Mouse (Mus musculus) T-helper 1 cell (primary cell): ENCODE data around the gene 1700125H20Rik.
"Not testable (repeated sequence)": the region's sequence is repeated elsewhere in the genome, so short reads cannot be mapped to it uniquely, and the experiment has no call there.

Experiments
- in situ Hi-C: fragments of 300-600 bp; cut with MboI, MseI; formaldehyde crosslinking; loops from one replicate; pipeline ENCODE4 v1.15.1; 2025; ENCODE audit warnings: high pct_unique_total_duplicates

1700125H20Rik gene

DNA sequence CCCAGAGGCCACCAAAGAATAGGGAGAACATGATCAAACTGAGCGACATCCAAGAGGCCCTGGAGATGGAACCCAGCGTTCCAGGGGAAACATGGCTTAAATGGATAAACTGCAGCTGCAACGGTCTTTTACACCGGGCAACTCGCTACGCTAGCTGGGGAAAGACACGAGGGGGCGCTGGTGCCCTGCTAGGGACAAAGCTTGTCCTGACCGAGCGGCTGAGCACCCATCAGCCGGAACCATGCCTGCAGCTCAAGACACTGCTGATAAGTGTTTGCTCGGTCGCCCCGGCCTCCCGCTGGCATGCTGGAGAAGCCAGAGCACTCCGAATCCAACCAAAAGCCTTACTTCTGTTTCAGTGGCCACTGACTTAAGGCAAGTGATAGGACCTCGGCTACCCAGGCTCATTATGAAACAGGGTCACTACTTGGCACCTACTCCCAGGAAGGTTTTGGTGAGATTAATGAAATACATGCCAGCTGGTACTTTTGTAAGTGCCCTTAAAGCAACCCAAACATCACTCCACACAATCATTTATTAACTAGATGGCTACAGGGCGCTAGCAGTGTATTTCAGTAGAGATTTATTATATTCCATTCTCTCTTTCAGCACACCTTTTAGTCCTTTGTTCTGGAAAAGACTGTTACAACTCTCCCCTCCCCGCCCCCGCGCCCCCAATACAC lies at the start of gene 1700125H20Rik:
TSS of gene 1700125H20Rik (plus strand) at position 347 of the 683 bp plus-strand sequence.
- in situ Hi-C loops: loop anchor here (10.0 kb wide), 1 partner anchor 845 kb away; no protein-coding TSS in a partner anchor

DNA sequence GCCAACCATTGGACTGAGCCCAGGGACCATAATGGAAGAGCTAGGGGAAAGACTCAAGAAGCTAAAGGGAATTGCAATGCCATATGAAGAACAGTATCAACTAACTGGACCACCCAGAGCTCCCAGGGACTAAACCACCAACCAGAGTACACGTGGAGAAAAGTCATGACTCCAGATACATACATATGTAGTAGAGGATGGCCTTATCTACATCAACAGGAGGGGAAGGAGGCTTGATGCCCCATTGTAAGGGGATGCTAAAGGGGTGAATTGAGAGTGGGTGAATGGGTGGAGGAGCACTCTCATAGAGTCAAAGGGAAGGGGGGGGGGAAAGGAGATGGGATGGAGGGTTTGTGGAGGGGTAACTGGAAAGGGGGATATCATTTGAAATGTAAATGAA lies 48.1 kb upstream of the 1700125H20Rik start:
- in situ Hi-C loops: no loop called here

DNA sequence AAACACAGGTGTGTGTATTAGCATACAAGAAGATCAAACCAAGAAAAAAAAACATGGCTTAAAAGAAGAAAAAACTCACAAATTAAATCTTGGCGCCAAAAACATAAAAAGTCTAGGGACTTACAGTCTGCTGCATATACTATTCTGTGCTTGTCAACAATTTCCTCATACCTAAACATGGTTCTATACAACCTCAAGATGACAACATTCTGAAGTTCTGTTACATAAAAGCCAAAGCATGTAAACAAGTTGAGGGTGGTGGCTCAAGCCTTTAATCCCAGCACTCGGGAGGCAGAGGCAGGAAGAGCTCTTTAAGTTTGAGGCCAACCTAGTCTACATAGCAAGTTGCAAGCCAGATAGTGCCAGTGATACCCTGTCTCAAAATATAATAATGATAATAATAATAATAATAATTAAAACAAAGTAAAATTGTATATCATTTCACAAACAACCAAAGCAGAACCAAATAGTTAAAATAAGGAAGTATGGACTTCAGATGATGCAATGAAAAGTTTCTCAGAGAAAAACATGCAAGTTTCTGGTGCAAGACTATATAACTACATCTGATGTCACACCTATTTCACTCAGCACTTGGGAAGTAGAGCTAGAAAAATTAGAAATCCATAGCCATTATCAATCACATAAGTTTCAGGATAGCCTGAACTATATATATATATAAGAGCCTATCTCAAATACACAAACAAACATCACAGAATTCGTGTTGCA lies 46.8 kb upstream of the 1700125H20Rik start:
- in situ Hi-C loops: no loop called here

DNA sequence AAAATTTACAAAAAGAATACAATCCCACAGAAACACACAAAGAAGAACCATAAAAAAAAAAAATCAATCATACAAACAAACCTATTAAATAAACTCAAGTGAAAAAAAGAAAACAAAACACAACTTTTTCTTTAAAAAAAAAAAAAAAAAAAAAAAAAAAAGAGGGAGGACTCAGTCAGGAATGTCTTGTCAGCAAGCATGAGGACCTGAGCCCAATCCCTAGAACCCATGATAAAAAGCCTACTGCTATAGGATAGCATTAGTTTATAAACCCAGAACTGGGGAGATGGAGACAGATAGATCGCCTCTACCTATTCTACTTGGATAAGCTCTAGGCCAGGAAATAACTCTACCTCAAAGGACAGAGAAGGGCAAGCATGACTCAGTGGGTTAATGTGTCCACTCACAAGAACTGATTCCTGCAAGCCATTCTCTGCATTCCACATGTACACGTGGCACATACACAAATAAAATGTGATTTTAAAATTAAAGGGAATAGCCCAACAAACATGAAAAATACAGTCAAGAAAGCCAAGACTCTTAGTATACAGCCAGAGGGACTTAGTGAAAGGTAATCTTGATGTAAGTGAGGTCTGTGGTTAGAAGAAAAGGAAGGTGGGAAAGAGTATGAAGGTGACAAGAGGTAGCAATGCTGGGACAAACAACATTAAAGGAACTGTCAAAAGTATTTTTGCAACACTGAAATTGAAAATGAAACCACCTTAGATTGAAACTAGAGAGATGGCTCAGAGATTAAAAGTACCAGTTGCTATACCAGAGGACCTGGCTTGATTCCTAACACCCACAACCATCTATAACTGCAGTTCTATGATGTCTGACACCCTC lies 43.7 kb upstream of the 1700125H20Rik start:
- in situ Hi-C loops: no loop called here

DNA sequence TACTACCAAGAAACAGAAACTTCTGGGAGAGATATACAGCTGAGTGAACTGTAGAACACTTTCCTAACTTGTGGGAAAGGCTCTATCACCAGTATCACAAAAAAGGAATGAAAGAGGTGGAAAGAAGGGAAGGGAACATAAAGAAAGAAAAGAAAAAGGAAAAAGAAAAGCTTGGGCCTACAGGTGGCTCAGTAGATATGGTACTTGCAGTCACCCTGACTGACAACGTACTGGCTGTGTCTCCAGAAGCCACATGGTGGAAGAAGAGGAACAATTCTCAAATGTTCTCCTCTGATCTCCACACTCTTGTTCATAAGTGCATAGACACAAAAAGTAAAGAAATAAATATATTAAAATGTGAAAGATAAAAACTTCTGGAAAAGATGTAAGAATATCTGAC lies 41.3 kb upstream of the 1700125H20Rik start:
- in situ Hi-C loops: no loop called here

DNA sequence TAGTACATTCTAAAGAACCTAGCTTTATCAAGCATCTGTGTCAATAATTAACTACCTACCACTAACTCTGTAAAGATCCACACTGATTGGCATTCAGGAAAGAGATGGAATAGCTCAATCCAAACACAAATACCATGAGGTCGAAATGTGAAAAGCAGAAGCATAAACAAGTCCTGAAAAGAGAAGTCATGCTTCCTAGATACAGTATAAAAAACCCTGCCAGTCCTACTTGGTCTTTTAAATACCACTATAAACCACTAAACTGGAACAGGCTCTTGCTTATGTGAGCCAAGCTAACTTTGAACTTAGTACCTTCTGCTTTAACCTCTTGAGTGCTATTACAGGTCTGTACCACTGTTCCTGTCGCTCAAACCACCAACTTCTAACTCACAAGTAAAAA lies 38.7 kb upstream of the 1700125H20Rik start:
- in situ Hi-C loops: no loop called here

DNA sequence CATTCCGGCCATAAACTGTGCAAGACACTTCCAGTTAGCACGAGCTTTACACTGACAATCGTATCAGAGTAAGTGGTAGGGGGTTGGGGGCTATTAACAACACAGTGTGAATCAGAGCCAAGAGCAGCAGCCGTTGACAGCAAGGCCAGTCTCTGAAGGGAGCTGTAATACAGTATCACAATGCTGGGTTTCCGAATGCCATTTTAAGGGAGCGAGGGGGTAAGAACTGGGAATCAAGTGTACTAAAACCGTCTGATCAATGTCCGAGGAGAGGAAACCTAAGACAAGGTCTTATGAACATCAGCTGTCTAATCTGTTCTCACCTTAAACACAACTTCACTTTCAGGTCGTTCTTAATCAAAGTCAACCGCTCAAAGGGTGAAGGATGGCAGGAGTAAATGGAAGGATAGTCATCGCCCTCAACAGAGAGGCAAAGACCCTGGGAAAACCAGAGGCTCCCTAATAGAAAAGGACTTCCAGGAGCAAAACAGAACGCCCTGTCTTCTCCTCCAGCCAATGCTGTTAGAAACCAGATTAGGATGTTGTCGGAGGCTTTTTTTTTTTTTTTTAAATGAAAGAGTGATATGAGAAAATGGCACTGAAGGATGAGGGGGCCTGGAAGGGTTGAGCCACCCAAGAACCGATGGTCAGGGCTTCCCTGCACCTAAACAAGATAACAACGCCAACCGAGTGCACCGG lies 31.3 kb upstream of the 1700125H20Rik start:
- in situ Hi-C loops: no loop called here

DNA sequence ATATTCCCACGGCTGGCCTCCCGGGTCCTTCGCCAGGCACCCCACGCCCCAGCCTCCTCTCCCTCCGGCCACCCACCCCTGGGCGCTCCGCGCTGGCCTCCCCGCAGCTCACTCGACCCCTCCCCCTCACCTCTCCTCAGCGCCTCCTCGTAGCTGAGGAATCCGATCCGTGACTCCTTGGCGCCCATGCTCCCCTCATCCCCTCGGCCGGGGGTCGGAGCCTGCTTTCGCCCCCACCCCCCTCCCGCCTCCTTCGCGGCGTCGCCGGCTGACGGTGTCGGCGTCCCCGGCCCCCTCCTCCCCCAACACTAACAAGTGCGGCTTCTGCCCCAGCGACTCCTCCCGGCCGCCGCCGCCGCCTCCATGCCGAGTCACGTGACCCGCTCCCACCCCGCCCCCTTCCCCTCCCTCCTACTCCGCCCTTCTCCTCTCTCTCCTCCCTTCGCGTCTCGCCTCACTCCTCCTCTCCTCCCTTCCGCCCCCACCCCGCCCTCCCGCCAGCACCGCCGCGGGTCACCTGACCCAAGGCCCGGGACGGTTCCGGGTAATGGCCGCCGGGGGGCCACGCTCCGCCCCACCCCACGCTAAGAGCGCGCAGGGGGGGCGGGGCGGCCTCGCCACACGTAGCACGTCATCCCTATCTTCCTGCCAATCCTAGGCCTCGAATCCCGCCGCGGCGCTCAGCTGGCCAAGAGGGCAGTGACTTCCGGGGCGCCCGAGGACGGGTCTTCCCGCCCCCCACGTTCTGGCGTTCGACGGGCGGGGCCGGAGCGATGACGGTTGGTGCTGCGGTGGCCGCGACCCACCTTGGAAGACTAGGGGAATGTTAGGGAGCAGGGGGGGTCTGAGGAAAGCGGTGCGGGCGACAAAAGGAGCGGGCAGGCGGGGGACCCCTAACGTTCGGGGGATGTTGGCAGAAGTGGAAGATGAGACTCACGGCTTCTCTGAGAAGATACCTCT lies 30.3 kb upstream of the 1700125H20Rik start, which contains the start of gene Usp32:
TSS of gene Usp32 (minus strand) at position 581 of the 960 bp plus-strand sequence.
- in situ Hi-C loops: no loop called here

DNA sequence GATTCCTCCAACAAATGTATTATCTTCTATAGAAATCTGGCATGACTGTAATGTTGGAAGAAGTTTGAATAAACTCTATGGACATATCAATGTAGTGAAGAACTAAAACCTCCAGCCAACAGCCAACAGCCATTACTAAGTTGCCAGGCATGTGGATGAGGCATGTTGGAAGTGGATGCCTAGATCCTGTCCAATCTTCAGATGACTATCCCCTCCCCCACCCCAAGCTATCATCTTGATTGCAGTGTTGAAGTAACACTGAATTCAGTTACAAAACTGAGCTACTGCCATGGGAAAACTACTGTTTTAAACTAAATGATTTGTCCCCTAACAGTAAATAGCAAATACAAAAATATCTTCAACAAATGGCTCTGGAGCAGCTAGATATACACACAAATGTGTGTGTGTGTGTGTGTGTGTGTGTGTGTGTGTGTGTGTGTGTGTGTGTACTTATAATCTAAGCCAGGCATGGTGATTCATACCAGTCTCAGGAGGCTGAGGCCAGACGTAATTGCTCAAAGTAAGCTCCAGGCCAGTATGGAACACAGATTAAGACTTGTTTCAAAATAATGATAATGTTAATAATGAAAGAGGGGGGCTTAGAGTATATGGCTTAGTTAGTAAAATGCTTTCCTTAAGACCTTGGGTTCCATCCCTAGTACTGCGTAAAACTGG lies 17.8 kb upstream of the 1700125H20Rik start:
- in situ Hi-C loops: no loop called here

DNA sequence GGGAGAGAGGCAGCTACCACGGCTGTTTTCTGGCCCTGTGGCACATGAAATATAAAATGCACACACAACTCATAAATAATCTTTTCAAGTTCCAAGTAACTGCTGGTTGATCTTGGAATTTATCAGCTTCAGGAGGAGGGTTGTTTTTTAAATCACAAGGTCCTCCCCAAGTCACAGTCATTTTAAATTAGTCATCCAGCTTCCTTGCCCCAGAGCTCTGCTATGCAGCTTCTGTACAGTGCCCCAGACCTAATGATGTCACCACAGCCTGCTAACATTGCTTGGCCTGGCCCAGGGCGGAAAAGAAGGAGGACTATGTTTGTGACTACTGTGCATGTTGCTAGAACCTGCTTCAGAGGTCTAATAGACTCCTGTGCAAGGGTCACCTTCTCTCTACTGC lies 12.9 kb upstream of the 1700125H20Rik start:
- in situ Hi-C loops: no loop called here

DNA sequence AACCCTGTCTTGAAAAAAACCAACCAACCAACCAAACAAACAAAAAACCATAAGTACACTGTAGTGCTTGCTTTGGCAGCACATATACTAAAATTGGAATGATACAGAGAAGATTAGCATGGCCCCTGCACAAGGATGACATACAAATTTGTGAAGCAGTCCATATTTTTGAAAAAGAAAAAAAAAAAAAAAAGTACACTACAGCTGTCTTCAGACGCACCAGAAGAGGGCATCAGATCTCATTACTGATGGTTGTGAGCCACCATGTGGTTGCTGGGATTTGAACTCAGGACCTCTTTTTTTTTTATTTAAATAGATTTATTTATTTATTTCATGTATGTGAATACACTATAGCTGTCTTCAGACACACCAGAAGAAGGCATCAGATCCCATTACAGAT lies 7.2 kb upstream of the 1700125H20Rik start:
- in situ Hi-C loops: not testable (repeated sequence)

DNA sequence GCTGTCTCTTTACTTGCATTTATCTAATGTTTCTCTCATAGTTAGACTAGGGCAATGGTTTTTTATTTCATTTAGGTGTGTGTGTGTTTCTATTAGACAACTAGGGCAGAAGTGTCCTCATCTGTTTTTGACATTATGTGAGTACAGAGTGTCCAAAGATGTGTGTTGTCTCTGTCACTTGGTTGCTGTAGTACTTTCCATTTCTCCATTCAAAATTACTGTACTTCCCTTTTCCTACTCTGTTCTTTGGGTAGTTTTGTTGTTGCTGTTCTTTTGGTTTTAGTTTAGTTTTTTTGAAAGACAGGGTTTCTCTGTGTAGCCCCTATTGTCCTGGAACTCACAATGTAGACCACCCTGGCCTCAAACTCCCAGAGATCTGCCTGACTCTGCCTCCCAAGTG lies 5.8 kb upstream of the 1700125H20Rik start:
- in situ Hi-C loops: no loop called here

DNA sequence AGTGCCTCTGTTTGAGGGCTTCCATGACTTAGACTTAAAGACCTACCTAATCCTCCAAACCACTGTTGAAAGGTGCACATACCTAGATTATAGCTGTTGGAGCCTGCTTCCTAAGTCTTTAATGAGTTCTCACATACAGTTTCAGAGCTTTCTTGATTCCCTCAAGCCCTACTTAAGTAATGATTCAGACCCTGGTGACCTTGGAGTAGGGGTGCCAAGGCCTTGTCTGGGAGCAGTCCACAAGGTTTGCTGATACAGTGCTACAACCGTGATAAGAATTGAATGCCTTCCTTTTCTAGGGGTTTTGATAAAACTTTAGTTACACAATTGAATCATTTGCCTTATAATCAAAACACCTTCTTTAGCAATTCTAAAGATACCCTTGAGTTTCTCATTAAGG lies 2.7 kb upstream of the 1700125H20Rik start:
- in situ Hi-C loops: no loop called here

DNA sequence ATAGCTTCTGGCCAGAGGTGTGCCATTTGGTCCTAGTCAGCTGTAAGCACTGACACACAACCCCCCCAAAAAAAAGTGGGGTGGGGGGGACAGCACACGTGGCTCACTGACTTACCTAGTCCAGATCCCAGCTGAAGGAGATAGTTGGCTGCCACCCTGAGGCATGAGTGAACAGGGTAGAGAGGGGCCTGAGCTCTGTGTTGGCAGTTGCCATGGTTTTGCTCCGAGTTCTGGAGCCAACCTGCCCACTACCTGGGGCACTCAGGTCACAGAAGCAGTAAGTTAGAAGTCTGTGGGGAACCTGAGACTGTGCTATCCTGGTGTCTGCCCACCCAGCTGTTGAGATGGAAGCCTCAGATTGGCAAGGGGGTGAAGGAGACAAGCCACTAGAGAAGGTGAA lies 629 bp downstream of the 1700125H20Rik start:
- in situ Hi-C loops: loop anchor here (10.0 kb wide), 1 partner anchor 844 kb away; no protein-coding TSS in a partner anchor

DNA sequence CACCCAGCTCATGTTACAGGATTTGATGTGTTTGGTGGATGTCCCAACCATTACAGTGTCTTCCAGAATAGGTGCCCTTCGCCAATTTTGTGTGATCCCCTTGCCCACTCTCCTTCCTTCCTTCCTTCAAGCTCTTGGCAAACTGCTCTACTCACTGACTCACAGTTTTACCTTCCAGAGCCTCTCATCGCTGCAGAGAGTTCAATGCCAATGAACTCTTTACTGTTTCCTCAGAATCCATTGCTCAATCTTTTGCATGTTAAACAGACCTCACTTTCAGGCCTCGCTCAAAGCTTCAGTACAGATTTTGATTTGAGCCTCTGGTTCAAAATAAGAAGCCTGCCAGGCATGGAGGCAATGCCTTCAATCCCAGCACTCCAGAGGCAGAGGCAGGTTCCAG lies 5.7 kb downstream of the 1700125H20Rik start:
- in situ Hi-C loops: loop anchor here (5.0 to 10.0 kb wide), 2 partner anchors 81 to 839 kb away; no protein-coding TSS in a partner anchor

DNA sequence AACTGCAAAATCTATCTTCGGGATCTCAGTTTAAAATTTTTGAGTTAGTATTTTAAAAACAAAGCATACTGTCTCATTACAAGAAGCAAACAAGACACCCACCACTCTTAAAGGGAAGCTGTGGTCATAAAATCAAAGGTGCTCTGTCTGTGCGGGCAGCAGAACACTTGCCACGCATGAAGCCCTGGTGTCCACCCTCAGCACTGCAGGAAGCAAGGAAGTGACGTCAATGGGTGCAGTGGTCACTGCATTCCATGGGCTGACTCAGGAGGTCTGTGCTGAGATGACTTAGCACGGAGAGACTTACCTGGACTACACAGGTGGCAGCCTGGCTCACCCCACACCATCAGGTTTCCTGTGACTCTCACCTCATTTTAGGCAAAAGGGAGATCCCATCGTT lies 7.6 kb downstream of the 1700125H20Rik start:
- in situ Hi-C loops: loop anchor here (5.0 to 10.0 kb wide), 2 partner anchors 80 to 837 kb away; no protein-coding TSS in a partner anchor

DNA sequence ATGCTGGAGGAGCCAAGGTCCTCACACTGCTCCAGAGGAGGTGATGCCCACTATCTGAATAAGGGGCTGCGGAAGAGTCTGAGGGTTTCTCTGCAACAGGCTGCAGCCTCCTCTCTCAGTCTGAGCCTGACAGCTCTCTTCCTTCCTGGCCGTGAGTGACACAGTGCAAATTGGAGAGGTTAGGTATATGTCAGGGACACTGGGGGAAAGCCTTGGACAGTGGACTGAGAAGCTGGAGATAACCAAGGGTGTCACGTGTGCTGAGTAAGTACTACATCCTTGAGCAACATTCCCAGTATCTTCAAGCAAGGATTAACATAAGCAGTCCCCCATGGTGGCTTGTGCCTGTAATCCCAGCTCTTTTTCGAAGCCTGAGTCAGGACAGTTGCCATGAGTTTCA lies 8.2 kb downstream of the 1700125H20Rik start:
- in situ Hi-C loops: loop anchor here (5.0 to 10.0 kb wide), 2 partner anchors 79 to 836 kb away; no protein-coding TSS in a partner anchor

DNA sequence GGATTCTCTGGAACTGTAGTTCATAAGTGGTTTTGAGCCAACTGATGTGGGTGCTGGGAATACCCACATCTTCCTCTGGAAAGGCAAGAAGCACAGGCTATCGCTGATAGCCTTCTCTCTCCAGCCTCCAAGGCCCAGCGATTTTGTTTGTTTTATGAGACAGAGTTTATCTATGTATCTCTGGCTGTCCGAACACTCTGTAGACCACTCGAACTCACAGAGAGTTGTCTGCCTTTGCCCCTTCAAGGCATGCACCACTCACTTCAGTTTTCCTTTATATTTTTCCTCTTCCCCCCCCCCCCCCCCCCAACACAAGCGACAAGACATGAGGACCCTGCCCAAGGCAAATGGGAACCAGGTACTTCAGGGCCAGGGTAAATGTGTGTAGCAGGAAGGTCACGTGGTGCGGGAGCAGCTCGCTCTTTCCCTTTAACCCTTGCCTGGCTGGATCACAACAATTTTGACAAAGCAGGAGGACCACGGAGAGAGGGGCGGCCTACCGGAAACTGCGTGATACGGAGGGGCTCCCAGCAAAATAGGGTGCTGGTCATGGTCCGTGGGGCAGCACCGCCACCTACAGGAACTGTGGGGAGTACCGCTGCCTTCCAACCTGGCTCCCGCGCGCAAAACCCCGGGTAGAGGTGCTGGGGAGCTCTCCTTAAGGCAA lies 12.5 kb downstream of the 1700125H20Rik start:
- in situ Hi-C loops: no loop called here

DNA sequence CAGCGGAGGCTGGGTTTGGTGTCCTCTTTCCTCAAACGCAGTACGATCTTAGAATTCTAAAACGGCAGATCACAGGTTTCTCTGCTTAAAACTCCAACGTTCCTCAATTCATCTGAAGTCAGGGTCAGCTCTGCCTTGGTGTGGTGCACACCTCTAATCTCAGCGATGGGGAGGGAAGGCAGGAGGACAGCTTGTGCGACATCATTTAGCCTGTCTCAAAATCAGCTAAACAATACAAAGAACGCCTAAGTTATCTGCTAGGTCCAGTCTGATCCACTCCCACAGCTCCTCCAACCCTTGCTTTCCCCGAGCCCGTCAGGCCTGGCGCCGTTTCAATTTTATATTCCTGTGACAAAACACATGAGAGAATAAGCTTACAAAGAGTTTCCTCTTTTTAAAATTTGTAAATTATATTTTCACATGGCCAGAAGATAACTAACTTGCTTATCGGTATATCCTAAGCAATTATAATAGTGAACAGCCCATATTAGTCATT lies 13.1 kb downstream of the 1700125H20Rik start:
- in situ Hi-C loops: no loop called here
